Mouse (Mus musculus) ES-Bruce4 (cell line): Measurements from ENCODE around the gene Smco2.

ENCODE experiments used
- CTCF ChIP-seq: IDR thresholded peaks from one replicate; pipeline ENCODE4 v1.8.1; 2011; ENCODE audit warnings: low read depth, low read length
- EP300 ChIP-seq: IDR thresholded peaks from 2 replicates; pipeline ENCODE4 v1.6.1; 2011; ENCODE audit warnings: low read depth, low read length; ENCODE audit not compliant: insufficient read depth
- POLR2A ChIP-seq: IDR thresholded peaks from one replicate; pipeline ENCODE4 v1.8.1; 2011; ENCODE audit warnings: low read length; ENCODE audit not compliant: insufficient read depth

GRCm38 (mm10) chr6:146851916-146852315, 2.0 kb downstream of the Smco2 start:
- TF ChIP-seq EP300, result no peak
- TF ChIP-seq CTCF, result no peak
- no peak for TF ChIP-seq POLR2A
